Mouse (Mus musculus): ENCODE results near the gene Gpr161. TPM values are rescaled to one million over a fixed set of nuclear protein-coding genes. Genes with fewer than 3 reads are reported as not detected.
A peak's percentile ranks its signal among the peaks of the same experiment; 100 is the strongest.

Gene Gpr161
- total and polyA plus RNA-seq, 3 experiments: 0.08 to 0.23 TPM; not detected in 1

- peak; percentile 67 for DNase-seq (ENCODE audit: extremely low read depth)
- no peak overlapping the region for H3K27ac ChIP-seq (ENCODE audit: insufficient read depth, low read depth)
- peaks cover 8 to 50% of the 10 kb centered on the region in 2 experiments for H3K4me1 ChIP-seq (ENCODE audit: control insufficient read depth in 1 of 2, insufficient read depth in 2 of 2)
- H3K4me3 ChIP-seq (replicated peaks in 1 of 3; ENCODE audit: low read depth in 2 of 3, low read length in 2 of 3, poor library complexity in 1 of 3): peak overlapping the region; percentile 9 to 62 (median 20)
- no peak overlapping the region for H3K9ac ChIP-seq (ENCODE audit: insufficient read depth, low read depth)
- TF ChIP-seq CHD1 (IDR thresholded peaks at IDR 0.05; ENCODE audit: low read depth, low read length): no peak
- no peak for TF ChIP-seq ZC3H11A (IDR thresholded peaks at IDR 0.05; ENCODE audit: low read depth, low read length)
- no peak for TF ChIP-seq KAT2A (IDR thresholded peaks at IDR 0.05; ENCODE audit: insufficient replicate concordance, low read length)
- TF ChIP-seq SMC3 (IDR thresholded peaks at IDR 0.05; ENCODE audit: low read depth, low read length): peak; percentile 73
- peak; percentile 76 for TF ChIP-seq RAD21 (IDR thresholded peaks at IDR 0.05; ENCODE audit: low read depth, low read length)
- 0 out of 2 replicates have a peak, but pooled peaks have one; percentile 52 for TF ChIP-seq MAZ (IDR thresholded peaks at IDR 0.05; ENCODE audit: low read depth, low read length)
- 0 out of 2 replicates have a peak, but pooled peaks have one; percentile 23 for TF ChIP-seq IRF4 (IDR thresholded peaks at IDR 0.05; ENCODE audit: low read depth, low read length)
- TF ChIP-seq CTCF (conservative IDR thresholded peaks at IDR 0.05 in 1 of 2, IDR thresholded peaks at IDR 0.05 in 1 of 2; ENCODE audit: low read depth in 2 of 2, low read length in 2 of 2): peak; percentile 80 to 89
- TF ChIP-seq TCF12 (IDR thresholded peaks at IDR 0.05; ENCODE audit: low read depth, low read length): no peak
- TF ChIP-seq RCOR1 (conservative IDR thresholded peaks at IDR 0.05; ENCODE audit: low read depth, low read length): no peak
- TF ChIP-seq SIN3A (IDR thresholded peaks at IDR 0.05; ENCODE audit: low read length): no peak
- TF ChIP-seq MAFK (IDR thresholded peaks at IDR 0.05; ENCODE audit: insufficient replicate concordance, low read length): no peak
- no peak for TF ChIP-seq MYC (IDR thresholded peaks at IDR 0.05; ENCODE audit: low read depth, low read length)
- H3K79me2 ChIP-seq (replicated peaks; ENCODE audit: control insufficient read depth, extremely low read depth, insufficient read depth, poor library complexity, severe bottlenecking): no peaks in the 10 kb centered on the region
- in situ Hi-C loops (cut with MboI; ENCODE audit: low pct_ligation_motif_present, low pct_unique_long_range_greater_than_20kb, low sequenced_read_pairs) (loop anchor here (5.0 kb wide), 1 partner anchor 60 kb away; no protein-coding TSS in a partner anchor), dilution Hi-C loops (cut with MboI; ENCODE audit: extremely low pct_ligation_motif_present, extremely low pct_unique_long_range_greater_than_20kb, low sequenced_read_pairs) (no loop called here)
- no peaks in the 10 kb centered on the region for H3K9me3 ChIP-seq (replicated peaks; ENCODE audit: low read length)
- no peaks in the 10 kb centered on the region for H3K36me3 ChIP-seq (replicated peaks in 1 of 2; ENCODE audit: control insufficient read depth in 1 of 2, insufficient read depth in 1 of 2, low read length in 1 of 2)
- no peaks in the 10 kb centered on the region for H3K27me3 ChIP-seq (replicated peaks)
- H3K4me2 ChIP-seq (ENCODE audit: insufficient read depth, low read depth, poor library complexity, severe bottlenecking): peak overlapping the region; percentile 57
Observed at GRCm38 (mm10) chr1:165252027-165252671, 43.4 kb upstream of the Gpr161 start.

- Histone ChIP-seq H3K36me3 (replicated peaks in 1 of 2; ENCODE audit: control insufficient read depth in 1 of 2, insufficient read depth in 1 of 2, low read length in 1 of 2) (no peaks in the 10 kb centered on the region), H3K79me2 (replicated peaks; ENCODE audit: control insufficient read depth, extremely low read depth, insufficient read depth, poor library complexity, severe bottlenecking) (no peaks in the 10 kb centered on the region), H3K4me2 (ENCODE audit: insufficient read depth, low read depth, poor library complexity, severe bottlenecking) (no peak overlapping the region), H3K9me3 (replicated peaks; ENCODE audit: low read length) (no peaks in the 10 kb centered on the region), H3K27ac (ENCODE audit: insufficient read depth, low read depth) (no peak overlapping the region), H3K27me3 (replicated peaks) (no peaks in the 10 kb centered on the region), H3K9ac (ENCODE audit: insufficient read depth, low read depth) (no peak overlapping the region), H3K4me1 (ENCODE audit: control insufficient read depth in 1 of 2, insufficient read depth in 2 of 2) (peaks cover 0 to 5% of the 10 kb centered on the region in 2 experiments; a peak in 1 of 4 replicates), H3K4me3 (replicated peaks in 1 of 3; ENCODE audit: low read depth in 2 of 3, low read length in 2 of 3, poor library complexity in 1 of 3) (no peak overlapping the region)
- TF ChIP-seq USF1 (IDR thresholded peaks at IDR 0.05; ENCODE audit: low read depth, low read length) (peak; percentile 22; the same call in 1 of the 2 replicates), MXI1 (IDR thresholded peaks at IDR 0.05; ENCODE audit: low read depth, low read length) (no peak), USF2 (conservative IDR thresholded peaks at IDR 0.05; ENCODE audit: low read depth, low read length) (peak; percentile 32; the same call in 1 of the 2 replicates)
- dilution Hi-C loops (cut with MboI; ENCODE audit: extremely low pct_ligation_motif_present, extremely low pct_unique_long_range_greater_than_20kb, low sequenced_read_pairs): no loop called here
- in situ Hi-C loops (cut with MboI; ENCODE audit: low pct_ligation_motif_present, low pct_unique_long_range_greater_than_20kb, low sequenced_read_pairs): no loop called here
- no peak for DNase-seq (ENCODE audit: extremely low read depth)
Observed at GRCm38 (mm10) chr1:165274946-165275345, 20.6 kb upstream of the Gpr161 start.

Measured in CH12.LX (cell line).